Mouse (Mus musculus) mature B cell (primary cell): ENCODE data around the gene Tmod3.
"Not testable (repeated sequence)": the region's sequence is repeated elsewhere in the genome, so short reads cannot be mapped to it uniquely, and the experiment has no call there.

ENCODE experiments used
- in situ Hi-C: fragments of 300-500 bp; cut with MboI; formaldehyde crosslinking; loops from 2 replicates; pipeline ENCODE4 v1.14.3; 2019

The Tmod3 gene

DNA sequence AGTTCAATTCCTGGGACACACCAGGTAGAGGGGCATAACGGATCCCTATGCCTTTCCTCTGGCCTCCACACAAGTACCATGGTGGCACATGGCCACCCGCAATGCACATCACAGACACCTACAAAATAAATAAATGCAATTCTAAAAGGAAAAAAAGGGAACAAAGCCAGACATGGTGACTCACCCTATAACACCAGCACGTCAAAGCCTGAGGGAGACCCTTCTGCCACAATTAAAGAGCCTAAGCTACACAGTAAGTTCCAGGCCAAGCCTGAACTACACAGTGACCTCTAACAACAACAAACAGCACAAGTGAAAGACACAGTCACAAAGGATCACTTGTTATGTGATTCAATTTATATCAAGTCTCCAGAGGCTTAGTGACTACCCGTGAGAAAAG, 5.7 kb downstream of the Tmod3 start:
- in situ Hi-C loops, result no loop called here

DNA sequence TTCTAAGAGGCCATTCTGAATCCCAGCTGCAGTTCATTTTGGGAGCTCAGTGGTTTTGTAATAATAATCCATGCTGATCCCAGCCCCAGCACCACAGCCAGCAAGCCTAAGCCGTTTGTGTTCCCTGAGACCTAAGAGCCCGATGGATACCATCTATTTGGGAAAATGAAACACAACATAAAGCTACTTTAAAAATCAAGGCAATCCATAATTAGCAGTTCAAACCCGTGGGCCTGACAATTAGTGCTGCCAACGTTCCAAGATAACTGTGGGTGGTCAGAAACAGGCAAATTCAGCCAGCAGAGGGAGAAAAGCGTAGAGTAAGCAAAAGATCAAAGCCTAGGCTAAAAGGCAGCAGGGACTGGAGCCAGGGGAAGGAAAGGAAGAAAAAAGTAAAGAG, 8.1 kb downstream of the Tmod3 start:
- in situ Hi-C loops, result no loop called here

DNA sequence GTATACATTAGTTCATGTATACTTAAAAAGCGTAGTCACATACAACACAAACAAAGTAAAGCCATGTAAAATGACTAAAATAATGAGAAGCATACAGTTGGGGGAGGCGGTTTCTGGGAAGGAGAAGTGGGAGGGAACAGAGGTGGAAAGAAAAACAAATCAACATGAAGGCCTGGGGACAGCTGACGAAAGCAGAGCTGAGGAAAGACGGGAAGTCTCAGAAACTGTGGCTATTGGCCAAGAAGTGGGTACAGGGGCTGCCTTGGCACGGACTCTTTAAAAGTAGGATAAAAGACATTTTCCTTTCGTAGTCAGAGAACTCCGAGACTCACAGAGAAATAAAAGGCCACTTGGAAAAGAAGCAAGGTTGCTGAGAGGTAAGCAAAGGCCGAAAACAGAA, 10.4 kb downstream of the Tmod3 start:
- in situ Hi-C loops, result no loop called here

DNA sequence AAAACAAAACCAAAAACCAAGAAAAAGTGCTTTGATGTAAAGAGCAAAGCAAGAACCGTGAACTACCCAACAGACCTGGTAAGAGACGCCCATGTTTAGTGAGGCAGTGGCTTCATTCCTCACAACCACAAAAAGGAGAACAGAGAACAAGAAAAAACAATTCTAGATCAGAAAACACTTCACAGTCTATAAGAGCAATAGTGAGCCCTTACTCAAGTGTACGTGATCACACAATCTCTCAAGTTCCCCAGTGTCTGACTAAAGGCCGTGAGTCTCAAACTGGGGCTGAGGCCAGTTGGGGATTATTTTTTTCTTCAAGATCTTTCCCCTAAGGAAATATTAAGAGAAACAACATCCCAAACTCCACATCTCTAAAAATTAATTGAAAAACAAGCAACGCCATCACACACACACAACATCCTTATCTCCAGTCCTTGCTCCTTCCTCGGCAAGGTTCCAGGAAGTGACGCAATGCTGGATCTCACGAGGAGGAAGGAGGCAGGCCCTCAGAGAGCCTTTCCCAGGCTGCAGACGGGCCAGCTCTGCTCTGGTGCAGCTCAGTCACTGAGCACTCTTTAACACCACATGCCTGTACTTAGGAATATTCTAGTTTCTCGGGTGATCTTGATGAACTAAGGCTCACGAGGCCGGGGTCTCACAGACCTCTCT, 12.4 kb downstream of the Tmod3 start:
- in situ Hi-C loops, result no loop called here

DNA sequence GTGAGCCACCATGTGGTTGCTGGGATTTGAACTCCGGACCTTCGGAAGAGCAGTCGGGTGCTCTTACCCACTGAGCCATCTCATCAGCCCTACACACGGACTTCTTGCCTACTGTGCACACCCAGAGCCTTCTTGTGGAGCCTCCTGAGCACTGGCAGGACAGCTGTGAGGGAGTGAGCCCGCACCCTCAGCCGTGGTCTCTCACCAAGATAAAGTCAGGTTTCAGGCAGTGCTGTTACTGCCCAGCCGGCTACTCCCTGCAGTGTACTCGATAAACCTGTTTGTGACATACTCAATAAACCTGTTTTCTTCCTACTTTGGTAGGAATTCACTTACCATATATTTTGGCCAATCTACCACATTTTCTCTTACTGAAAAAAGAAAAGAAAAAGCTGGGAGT, 13.9 kb downstream of the Tmod3 start:
- in situ Hi-C loops, result no loop called here

DNA sequence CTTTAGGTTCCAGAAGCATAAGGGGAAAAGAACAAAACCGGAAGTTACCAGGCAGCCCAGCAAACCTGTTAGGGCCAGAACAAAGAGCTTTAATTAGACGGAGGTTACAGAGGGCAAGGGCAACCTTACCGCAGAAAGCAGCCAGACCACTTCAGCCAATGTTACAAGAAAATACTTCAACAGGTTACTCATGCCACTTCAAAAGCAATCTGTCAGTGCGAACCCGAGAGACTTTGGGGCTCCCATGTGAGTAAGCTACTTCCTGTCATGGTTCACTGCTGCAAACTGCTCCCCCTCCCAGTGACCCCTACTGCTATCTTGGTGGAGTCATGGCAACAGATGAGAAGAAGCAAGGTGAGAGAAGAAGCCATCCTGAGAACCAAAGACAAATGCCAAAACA, 18.0 kb downstream of the Tmod3 start:
- in situ Hi-C loops, result no loop called here

DNA sequence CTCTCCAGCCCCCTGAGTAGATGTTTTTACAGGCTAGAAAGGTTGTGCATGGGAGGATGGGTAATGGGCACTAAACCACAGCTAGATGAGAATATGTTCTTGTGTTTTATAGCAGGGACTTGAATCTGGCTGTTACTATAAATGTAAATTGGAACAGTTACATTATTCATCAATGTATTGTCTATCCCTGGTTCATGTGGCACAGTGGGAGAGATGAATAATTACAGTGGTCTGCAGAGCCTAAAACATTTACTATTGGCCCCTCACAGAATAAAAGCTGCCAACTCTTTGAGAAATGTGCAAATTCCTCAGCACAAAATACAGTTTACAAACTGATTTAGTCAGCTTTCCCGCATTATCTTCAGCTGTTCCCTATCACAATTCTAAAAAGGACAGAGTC, 23.0 kb downstream of the Tmod3 start:
- in situ Hi-C loops, result no loop called here

DNA sequence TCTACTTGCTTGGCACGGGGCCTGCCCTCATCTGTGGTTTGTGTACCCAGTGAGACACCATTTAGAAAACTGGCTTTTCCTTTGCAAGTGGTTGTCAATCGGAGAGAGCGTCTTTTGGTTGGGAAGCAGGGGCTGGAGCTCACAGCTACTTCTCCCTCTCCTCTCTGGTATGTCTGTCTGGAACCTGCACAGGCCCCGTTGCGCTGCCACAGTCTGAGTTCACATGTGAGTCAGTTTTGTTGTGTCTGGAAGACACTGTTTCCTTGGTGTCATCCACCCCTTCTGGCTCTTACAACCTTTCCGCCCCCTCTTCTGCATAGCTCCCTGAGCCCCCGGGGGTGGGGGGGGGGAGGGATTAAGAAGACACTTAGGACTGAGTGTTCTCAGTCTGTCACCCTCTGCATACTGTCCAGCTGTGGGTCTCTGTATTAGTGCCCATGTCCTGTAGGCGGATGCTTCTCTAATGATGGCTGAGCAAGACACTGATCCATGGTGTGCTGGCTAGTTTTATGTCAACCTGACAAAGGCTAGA, 25.0 kb downstream of the Tmod3 start:
- in situ Hi-C loops, result no loop called here

DNA sequence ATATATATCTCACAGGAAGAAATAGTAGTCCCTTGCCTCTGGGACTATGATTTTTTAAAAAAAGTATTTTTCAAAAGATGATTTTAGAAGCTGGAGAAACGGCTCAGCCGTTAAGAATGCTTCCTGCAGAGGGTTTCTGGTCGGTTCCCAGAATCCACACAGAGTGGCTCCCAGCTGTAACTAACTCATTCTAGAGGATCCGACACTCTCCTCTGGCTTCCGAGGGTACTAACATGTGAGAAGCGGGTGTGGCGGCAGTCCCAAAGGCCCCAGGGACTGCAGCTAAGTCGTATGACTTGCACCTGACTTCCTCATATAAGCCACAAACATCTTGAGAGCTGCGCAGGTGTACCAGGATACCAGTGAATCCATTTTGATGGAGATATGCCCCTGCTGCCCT, 26.5 kb downstream of the Tmod3 start:
- in situ Hi-C loops, result not testable (repeated sequence)

DNA sequence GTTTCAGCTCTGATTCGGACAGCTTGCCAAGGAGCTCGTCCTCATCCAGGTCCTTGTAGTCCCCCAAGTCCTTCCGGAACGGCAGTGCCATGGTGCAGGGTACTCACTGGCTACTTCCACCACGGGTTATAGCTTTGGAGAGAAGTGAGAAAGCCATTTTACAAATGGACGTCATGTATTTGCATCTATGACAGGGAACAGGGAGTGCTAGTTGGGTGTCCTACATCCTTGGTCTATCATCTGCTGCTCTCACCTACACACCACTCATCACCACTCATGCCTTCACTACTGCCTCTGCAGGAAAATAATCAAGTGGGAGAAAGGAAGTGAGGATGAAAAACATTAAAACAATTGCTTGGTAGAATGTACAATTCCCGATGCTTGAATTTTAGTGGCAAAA, 27.0 kb downstream of the Tmod3 start:
- in situ Hi-C loops, result no loop called here

DNA sequence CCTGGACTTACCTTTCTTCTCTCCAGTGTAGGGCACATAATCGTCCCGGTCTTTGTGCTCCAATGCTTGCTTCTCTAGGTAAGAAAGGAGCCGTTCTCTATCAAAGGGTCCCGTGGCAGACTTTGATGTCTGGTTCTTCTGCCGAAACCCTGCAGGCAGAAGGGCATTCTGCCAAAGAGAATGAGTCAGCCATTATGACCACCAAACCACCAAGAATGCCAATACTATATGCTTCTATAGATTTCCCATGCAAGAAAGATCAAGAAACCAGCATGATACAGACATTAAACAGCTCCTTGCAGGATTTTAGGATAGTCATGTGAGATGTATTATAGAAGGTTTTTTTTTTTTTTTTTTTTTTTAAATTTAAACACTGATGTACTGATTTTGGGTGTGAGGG, 30.1 kb downstream of the Tmod3 start:
- in situ Hi-C loops, result no loop called here

DNA sequence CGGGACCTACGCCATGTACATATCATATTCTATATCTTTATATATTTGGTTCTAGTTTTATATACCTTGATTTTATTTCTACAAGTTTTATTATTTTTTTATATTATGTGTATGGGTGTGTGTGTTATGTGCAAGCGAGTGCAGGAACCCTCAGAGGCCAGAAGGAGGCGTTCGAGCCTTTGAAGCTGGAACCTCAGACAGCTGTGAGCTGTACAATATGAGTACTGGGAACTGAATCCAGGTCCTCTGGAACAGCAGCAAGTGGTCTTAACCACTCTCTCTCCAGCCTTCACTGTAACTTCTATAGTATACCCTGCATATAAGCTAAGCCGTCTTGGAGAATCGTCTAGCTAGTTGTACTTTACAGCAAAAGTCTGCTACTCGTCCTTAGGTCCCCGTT, 31.4 kb downstream of the Tmod3 start:
- in situ Hi-C loops, result no loop called here

DNA sequence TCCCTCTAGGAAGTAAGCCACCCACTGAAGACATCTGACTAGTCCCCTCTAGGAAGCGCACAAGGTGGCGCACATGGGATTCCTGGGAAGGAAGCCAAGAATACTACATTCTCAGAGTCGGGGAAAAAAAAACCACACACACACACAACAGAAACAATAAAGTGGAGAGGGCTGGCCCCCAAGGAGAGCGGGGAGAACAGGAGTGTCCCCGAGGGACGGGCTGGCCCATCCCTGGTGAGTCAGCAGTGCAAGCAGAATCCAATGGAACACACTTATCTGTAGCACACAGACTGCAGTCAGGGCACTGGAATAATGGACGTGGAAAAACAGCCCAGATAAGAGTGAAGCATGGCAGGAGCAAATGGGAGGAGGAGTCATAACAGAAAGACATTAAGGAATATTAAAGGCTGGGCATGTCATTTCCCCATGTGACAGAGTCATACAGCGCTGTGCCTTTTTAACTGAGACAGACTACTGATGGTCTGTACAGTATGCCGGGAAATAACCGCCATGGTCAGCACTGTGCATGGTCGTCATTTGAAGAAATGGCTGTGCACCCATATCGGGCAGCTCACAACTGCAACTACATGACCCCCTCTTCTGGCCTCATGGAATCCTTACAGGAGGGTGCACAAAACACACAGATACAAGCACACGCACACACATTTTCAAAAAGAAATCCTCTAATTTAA, 31.9 kb downstream of the Tmod3 start:
- in situ Hi-C loops, result no loop called here

DNA sequence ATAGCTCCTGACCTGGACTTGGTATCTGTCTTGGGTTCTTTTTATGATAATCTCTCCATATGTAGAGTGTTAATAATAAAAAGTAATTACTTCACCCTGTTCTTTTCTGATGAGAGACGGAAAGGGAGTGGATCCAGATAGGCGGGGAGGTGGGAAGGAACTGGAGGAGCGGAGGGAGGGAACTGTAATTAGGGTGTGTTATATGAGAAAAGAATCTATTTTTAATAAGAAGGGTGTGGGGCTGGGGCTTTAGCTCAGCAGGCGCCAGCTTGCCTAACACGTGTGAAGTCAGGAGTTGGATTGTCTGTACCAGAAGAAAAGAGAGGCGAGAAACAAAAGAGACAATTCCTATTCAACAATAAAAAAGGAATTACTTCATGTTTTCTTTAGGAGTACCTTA, 35.8 kb downstream of the Tmod3 start:
- in situ Hi-C loops, result no loop called here

DNA sequence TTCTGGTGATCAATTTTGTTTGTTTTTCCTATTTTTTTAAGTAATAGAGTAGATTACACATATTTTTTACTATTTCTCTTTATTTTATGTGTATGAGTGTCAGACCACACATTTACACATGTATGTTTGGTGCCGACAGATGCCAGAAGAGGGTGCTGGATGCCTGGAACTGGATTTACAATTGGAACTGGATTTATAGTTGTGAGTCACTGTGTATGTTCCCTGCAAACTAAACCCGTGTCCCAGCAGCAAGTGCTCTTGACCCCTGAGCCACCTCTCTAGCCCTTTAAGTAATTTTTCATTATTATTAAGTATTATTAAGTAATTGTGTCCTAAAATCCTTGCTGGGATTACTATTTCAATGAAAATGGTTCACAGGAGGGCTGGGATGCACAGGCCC, 37.2 kb downstream of the Tmod3 start:
- in situ Hi-C loops, result no loop called here

DNA sequence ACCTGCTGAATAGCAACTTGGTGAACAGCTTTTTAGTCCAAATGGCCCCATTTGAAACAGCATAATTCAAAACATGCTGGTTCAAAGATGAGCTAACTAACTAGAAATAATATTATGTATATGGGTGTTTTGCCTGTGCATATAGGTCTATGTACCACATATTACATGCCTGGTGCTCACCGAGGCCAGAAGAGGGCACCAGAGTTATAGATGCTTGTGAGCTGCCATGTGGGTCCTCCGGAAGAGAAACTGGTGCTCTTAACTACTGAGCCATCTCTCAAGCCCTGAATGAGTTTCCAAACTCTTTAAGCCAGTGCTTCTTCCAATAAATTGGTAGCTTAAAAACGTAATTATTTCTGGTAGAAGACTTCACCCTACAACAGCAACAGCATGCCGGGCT, 37.7 kb downstream of the Tmod3 start:
- in situ Hi-C loops, result no loop called here

DNA sequence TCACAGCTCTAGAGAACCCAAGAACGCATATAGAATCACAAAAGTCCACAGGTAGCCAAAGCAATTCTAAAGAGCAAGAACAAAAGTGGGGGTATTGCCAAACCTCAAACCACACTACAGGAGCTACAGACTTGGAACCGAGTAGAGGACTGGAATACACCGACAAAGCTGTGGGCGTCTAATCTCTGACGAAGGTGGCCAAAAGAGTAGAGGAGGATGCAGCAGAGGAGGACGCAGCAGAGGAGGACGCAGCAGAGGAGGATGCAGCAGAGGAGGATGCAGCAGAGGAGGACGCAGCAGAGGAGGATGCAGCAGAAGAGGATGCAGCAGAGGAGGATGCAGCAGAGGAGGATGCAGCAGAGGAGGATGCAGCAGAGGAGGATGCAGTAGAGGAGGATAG, 38.5 kb downstream of the Tmod3 start:
- in situ Hi-C loops, result no loop called here

DNA sequence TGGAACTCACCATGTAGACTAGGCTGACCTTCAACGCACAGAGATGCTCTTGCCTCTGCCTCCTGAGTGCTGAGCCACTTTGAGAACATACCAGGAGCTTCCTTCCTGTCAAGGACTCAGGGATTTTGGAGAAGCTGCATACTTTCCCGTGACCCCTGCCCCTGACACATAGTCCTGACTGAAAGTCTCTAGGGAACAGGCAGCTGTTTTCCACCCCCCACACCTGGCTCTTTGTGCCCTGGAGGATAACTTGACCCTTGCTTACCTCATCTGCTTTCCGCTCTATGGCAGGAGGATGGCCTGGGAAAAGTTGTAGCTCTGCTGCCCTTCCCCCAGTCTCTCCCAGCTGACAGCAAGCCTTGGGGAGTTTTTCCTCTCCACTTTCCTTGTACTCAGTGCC, 41.7 kb downstream of the Tmod3 start:
- in situ Hi-C loops, result no loop called here

DNA sequence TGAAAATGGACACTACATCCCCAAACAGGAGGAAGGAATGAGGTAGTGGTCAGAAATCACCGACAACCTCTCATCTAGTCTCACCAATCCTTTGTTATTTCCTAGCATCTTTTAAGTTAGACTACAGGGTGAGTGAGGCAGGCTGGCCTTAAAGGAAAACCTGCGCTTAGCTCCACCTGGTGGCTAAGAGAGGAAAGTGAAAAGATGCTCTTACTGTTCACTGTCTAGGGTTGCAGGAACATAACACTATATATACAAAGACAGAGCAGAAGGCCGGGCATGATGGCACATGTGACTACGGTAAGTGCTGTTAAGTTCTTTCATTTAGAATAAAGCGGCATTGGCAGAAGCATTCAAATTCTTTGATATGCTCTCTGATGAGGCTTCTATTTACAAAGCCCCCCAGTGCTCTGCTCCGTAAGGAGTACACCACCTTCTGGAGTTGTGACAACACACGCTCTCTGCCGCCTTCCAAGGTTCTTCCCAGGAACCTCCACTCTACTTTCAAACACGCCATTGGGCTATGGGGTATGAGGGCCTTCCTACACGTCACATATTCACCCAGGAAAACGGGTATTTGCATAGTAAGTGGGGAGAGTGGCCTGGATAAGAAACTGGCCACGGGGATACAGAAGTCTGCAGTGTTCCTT, 43.9 kb downstream of the Tmod3 start:
- in situ Hi-C loops, result no loop called here

DNA sequence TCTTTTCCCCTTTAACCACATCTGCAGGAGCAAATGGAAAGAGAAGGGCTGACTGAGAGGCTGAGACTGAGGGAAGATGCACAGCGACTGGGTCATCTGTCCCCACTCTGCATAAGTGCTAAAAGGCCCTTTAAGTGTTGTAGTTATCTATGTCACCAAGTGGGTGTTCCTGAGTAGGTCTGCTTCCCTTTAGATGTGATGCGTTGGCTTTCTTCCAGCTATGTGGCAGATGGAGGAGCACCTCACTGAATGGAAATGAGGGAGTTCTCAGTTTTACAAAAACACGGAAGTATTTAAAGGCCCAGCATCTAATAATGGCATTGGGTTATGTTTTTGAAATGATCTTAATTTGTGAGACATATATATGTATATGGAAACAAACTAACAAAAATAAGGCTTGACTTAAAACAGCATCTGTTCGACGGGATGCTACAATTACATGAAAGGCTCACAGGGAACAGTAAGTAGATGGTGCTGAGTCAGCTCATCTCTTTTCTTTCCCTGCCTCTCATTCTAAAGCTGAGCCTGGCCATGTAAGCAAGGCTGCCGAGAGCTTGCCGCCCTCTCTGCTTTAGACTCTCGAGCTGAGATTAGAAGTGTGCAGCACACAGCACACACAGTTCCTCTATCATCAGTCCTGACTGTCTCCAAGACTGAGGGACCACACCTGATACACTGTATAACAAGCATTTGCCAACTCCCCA, 48.1 kb downstream of the Tmod3 start:
- in situ Hi-C loops, result no loop called here

DNA sequence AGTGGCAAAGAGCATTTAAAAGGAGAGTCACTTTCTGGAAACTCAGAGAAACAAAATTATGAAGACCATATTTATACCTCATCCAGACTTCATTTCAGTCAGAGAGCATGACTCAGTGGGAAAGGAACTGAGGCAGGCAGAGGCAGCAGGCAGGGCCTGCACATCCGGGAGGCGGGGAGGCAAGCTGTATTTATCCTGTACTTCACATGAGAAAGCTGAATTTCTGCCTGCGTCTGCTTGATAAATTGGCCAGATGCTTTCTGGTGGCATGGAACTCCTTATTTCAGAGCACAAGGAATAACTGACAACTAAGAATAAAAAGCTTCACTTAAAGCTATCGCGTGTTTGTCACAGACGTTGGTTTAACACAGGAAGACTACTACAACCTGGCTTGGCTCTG, 55.1 kb downstream of the Tmod3 start:
- in situ Hi-C loops, result no loop called here

DNA sequence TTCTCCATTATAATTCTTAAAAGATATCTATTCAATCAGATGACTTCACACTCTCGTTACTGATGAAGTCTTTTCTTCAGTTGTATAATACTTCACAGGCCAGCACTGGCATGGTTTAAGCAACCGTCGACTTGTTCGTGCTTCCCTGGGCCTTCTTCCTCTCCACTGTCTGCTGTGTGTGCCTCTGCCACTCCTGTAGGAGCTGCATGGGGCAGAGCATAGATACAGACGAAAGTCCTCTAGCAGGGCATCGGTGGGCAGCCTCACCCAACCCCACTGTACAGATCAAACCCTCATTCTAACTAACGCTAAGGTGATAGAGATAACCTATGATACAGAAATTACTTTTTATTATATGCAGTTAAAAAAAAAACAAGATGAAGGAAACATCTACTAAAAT, 60.9 kb downstream of the Tmod3 start:
- in situ Hi-C loops, result no loop called here

DNA sequence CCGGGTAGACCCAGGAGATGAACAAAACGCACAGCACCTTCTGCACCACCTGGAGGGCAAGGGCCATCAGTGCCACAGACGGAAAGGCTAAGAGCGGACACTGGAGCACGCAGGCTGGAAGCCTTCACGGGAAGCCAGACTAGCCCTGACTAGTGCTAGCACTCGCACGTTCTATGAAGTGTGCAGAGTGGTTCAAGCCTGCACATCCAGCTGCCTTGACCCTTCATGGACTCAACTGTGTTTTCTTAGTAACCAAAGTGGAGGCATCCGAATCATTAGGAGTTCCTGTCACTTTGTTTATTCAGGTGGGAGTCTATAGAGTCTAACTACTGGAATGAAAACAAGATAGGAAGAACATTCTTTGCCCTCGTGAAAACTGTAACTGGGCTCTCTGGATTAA, 63.5 kb downstream of the Tmod3 start:
- in situ Hi-C loops, result no loop called here
